Mouse (Mus musculus) brain, embryonic 14.5 days (tissue): ENCODE data around the gene Acta1.

Experiments used
- CTCF ChIP-seq: fragments of 200-500 bp; IDR thresholded peaks from 2 replicates; pipeline ENCODE4 v1.5.1; 2012; ENCODE audit warnings: inconsistent platforms, mild to moderate bottlenecking, moderate library complexity, borderline replicate concordance; ENCODE audit not compliant: insufficient read depth, insufficient read length; ENCODE audit errors: extremely low read depth
- POLR2A ChIP-seq: fragments of 200-500 bp; IDR thresholded peaks from 2 replicates; pipeline ENCODE4 v1.6.1; 2012; ENCODE audit warnings: mild to moderate bottlenecking, inconsistent platforms, borderline replicate concordance; ENCODE audit not compliant: poor library complexity, insufficient read depth, insufficient read length, severe bottlenecking; ENCODE audit errors: extremely low read depth

DNA sequence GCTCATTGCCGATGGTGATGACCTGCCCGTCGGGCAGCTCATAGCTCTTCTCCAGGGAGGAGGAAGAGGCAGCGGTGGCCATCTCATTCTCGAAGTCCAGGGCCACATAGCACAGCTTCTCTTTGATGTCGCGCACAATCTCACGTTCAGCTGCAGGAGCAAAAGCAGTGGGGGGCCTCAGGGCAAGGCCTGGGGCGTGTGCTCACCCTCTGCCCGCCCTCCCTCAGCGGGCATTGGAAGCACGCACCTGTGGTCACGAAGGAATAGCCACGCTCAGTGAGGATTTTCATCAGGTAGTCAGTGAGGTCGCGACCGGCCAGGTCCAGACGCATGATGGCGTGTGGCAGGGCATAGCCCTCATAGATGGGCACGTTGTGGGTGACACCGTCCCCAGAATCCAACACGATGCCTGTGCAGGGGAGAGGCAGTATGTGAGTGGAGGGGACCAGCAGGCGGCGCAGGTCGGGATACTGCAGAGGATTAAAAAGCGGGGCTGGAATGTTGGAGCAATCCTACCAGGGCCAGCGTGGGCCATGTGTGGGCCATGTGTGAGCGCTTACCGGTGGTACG, 1.9 kb downstream of the Acta1 start:
- TF ChIP-seq CTCF: peak; percentile 33; the same call in 1 of the 2 replicates
- TF ChIP-seq POLR2A: no peak
